Mouse (Mus musculus) limb, embryonic 13.5 days (tissue): ENCODE data around the gene Szt2. TPM values are rescaled to one million over a fixed set of nuclear protein-coding genes. Genes with fewer than 3 reads are reported as not detected.

Experiments
- ATAC-seq: fragments of 200-750 bp; cut with Nextera tagmentation; 2 replicates; pipeline ENCODE4 v1.8.0; 2017; ENCODE audit warnings: low read depth, moderate number of reproducible peaks, moderate TSS enrichment; ENCODE audit not compliant: low FRiP score
- H3K27ac ChIP-seq: fragments of 300-500 bp; sonication (generic); 2 replicates; pipeline ENCODE4 v1.5.1; 2015; ENCODE audit warnings: inconsistent platforms, mild to moderate bottlenecking, moderate library complexity
- H3K27me3 ChIP-seq: fragments of 300-500 bp; sonication (generic); 2 replicates; pipeline ENCODE4 v1.6.1; 2015; ENCODE audit warnings: mild to moderate bottlenecking, inconsistent platforms
- H3K36me3 ChIP-seq: fragments of 300-500 bp; sonication (generic); 2 replicates; pipeline ENCODE4 v1.6.1; 2015; ENCODE audit warnings: inconsistent platforms, mild to moderate bottlenecking, moderate library complexity
- H3K4me1 ChIP-seq: fragments of 300-500 bp; sonication (generic); 2 replicates; pipeline ENCODE4 v1.6.1; 2015; ENCODE audit warnings: inconsistent platforms
- H3K4me2 ChIP-seq: fragments of 300-500 bp; sonication (generic); replicated peaks from 2 replicates; pipeline ENCODE4 v1.6.1; 2015; ENCODE audit warnings: inconsistent platforms, mild to moderate bottlenecking, moderate library complexity
- H3K4me3 ChIP-seq: fragments of 300-500 bp; sonication (generic); 2 replicates; pipeline ENCODE4 v1.5.1; 2015; ENCODE audit warnings: moderate library complexity, mild to moderate bottlenecking, inconsistent platforms
- H3K9ac ChIP-seq: fragments of 300-500 bp; sonication (generic); 2 replicates; pipeline ENCODE4 v1.6.1; 2015; ENCODE audit warnings: mild to moderate bottlenecking, inconsistent platforms
- H3K9me3 ChIP-seq: fragments of 300-500 bp; sonication (generic); 2 replicates; pipeline ENCODE4 v1.6.1; 2016; ENCODE audit warnings: inconsistent platforms
- WGBS: fragments of 180-500 bp; shearing (Covaris S2); methylation state at CpG from one replicate; pipeline ENCODE4 v1.1.7; 2015; 5-methylcytosine and 5-hydroxymethylcytosine counted together
- polyA plus RNA-seq: library from polyadenylated mRNA; unstranded; fragments of >200 nt; fragmentation: Nextera tagmentation; extraction: Ambion mirVana; gene quantifications from 2 replicates; pipeline ENCODE4 v1.2.1, GENCODE M21; 2015

Gene Szt2
- polyA plus RNA-seq, 1 experiment from 2014 or later: 10.6 TPM

- Histone ChIP-seq H3K27ac (peak within 1 kb of the TSS; percentile 76), H3K4me3 (peak within 1 kb of the TSS; percentile 57), H3K36me3 (peaks cover 32% of the 10 kb centered on the region), H3K9ac (peak within 1 kb of the TSS; percentile 77), H3K4me2 (peak within 1 kb of the TSS; percentile 89), H3K4me1 (peaks cover 30% of the 10 kb centered on the region), H3K9me3 (no peaks in the 10 kb centered on the region), H3K27me3 (no peaks in the 10 kb centered on the region)
- peak; percentile 96 for ATAC-seq
- WGBS: under 1% methylated on average over 30 of the region's 31 CpGs
Measured at GRCm38 (mm10) chr4:118427768-118428451, 18.8 kb upstream of the Szt2 start, which contains the start of gene Elovl1. TSS of gene Elovl1 (plus strand) at chr4:118428093.

- peaks cover 30% of the 10 kb centered on the region for H3K36me3 ChIP-seq
- H3K4me1 ChIP-seq: peaks cover 30% of the 10 kb centered on the region
- H3K9me3 ChIP-seq: no peaks in the 10 kb centered on the region
- H3K27me3 ChIP-seq: no peaks in the 10 kb centered on the region
- WGBS: 2% methylated on average over 5 of the region's 5 CpGs
- peak overlapping the region; percentile 89 for H3K4me2 ChIP-seq
- peak overlapping the region; percentile 77 for H3K9ac ChIP-seq
- H3K4me3 ChIP-seq: peak overlapping the region; percentile 57
- ATAC-seq: peak; percentile 9; the same call in 1 of the 2 replicates
- peak overlapping the region; percentile 76 for H3K27ac ChIP-seq
Measured at GRCm38 (mm10) chr4:118427415-118427767, 18.3 kb upstream of the Szt2 start.

- H3K4me1 ChIP-seq: peaks cover 30% of the 10 kb centered on the region
- no peaks in the 10 kb centered on the region for H3K27me3 ChIP-seq
- peaks cover 24% of the 10 kb centered on the region for H3K36me3 ChIP-seq
- H3K4me3 ChIP-seq: no peak overlapping the region
- H3K27ac ChIP-seq: no peak overlapping the region
- no peak overlapping the region for H3K4me2 ChIP-seq
- H3K9ac ChIP-seq: no peak overlapping the region
- WGBS: 100% methylated on average over 1 of the region's 1 CpGs
- no peaks in the 10 kb centered on the region for H3K9me3 ChIP-seq
- ATAC-seq: no peak
Measured at GRCm38 (mm10) chr4:118425374-118425773, 16.3 kb upstream of the Szt2 start.

GRCm38 (mm10) chr4:118424541-118425160 lies 15.6 kb upstream of the Szt2 start:
- WGBS: 83% methylated on average over 4 of the region's 4 CpGs
- H3K27me3 ChIP-seq: no peaks in the 10 kb centered on the region
- no peaks in the 10 kb centered on the region for H3K9me3 ChIP-seq
- no peak overlapping the region for H3K27ac ChIP-seq
- peaks cover 23% of the 10 kb centered on the region for H3K4me1 ChIP-seq
- no peak overlapping the region for H3K4me2 ChIP-seq
- no peak overlapping the region for H3K4me3 ChIP-seq
- no peak for ATAC-seq
- peaks cover 27% of the 10 kb centered on the region for H3K36me3 ChIP-seq
- no peak overlapping the region for H3K9ac ChIP-seq

GRCm38 (mm10) chr4:118421384-118421783 lies 12.3 kb upstream of the Szt2 start:
- H3K9me3 ChIP-seq: no peaks in the 10 kb centered on the region
- no peak for ATAC-seq
- H3K4me3 ChIP-seq: no peak overlapping the region
- H3K4me2 ChIP-seq: no peak overlapping the region
- H3K9ac ChIP-seq: no peak overlapping the region
- H3K4me1 ChIP-seq: no peaks in the 10 kb centered on the region
- H3K27me3 ChIP-seq: no peaks in the 10 kb centered on the region
- H3K27ac ChIP-seq: no peak overlapping the region
- H3K36me3 ChIP-seq: peaks cover 53% of the 10 kb centered on the region
- 93% methylated on average over 3 of the region's 3 CpGs for WGBS

GRCm38 (mm10) chr4:118417112-118417797 lies 8.2 kb upstream of the Szt2 start:
- Histone ChIP-seq H3K9me3 (no peaks in the 10 kb centered on the region), H3K9ac (no peak overlapping the region), H3K4me1 (no peaks in the 10 kb centered on the region), H3K4me2 (no peak overlapping the region), H3K27me3 (no peaks in the 10 kb centered on the region), H3K36me3 (peaks cover 88% of the 10 kb centered on the region), H3K27ac (no peak overlapping the region), H3K4me3 (no peak overlapping the region)
- WGBS: 89% methylated on average over 13 of the region's 13 CpGs
- no peak for ATAC-seq

- Histone ChIP-seq H3K9me3 (no peaks in the 10 kb centered on the region), H3K4me3 (no peak overlapping the region), H3K27me3 (no peaks in the 10 kb centered on the region), H3K4me1 (no peaks in the 10 kb centered on the region), H3K4me2 (no peak overlapping the region), H3K27ac (no peak overlapping the region), H3K9ac (no peak overlapping the region), H3K36me3 (peaks cover 91% of the 10 kb centered on the region)
- no peak for ATAC-seq
- WGBS: 85% methylated on average over 5 of the region's 5 CpGs
Measured at GRCm38 (mm10) chr4:118416329-118416728, 7.3 kb upstream of the Szt2 start.

- Histone ChIP-seq H3K4me1 (no peaks in the 10 kb centered on the region; the same call in 1 of the 2 replicates), H3K9me3 (no peaks in the 10 kb centered on the region), H3K36me3 (peaks cover 90% of the 10 kb centered on the region), H3K4me2 (no peak overlapping the region), H3K27ac (no peak overlapping the region), H3K4me3 (no peak overlapping the region), H3K9ac (no peak overlapping the region), H3K27me3 (no peaks in the 10 kb centered on the region)
- ATAC-seq: no peak
- WGBS: 94% methylated on average over 2 of the region's 2 CpGs
Measured at GRCm38 (mm10) chr4:118415779-118416178, 6.7 kb upstream of the Szt2 start.

- Histone ChIP-seq H3K9me3 (no peaks in the 10 kb centered on the region), H3K36me3 (peaks cover 74% of the 10 kb centered on the region), H3K4me3 (no peak overlapping the region), H3K9ac (no peak overlapping the region), H3K27me3 (no peaks in the 10 kb centered on the region), H3K4me2 (no peak overlapping the region), H3K4me1 (peaks cover 9% of the 10 kb centered on the region), H3K27ac (no peak overlapping the region)
- 97% methylated on average over 5 of the region's 5 CpGs for WGBS
- no peak for ATAC-seq
Measured at GRCm38 (mm10) chr4:118413553-118413952, 4.5 kb upstream of the Szt2 start.

- Histone ChIP-seq H3K4me2 (no peak overlapping the region), H3K9ac (no peak overlapping the region), H3K27ac (no peak overlapping the region), H3K36me3 (peaks cover 51% of the 10 kb centered on the region), H3K9me3 (no peaks in the 10 kb centered on the region), H3K4me1 (peaks cover 16% of the 10 kb centered on the region), H3K27me3 (no peaks in the 10 kb centered on the region), H3K4me3 (no peak overlapping the region)
- 93% methylated on average over 5 of the region's 5 CpGs for WGBS
- no peak for ATAC-seq
Measured at GRCm38 (mm10) chr4:118410871-118411270, 1.8 kb upstream of the Szt2 start.

- H3K36me3 ChIP-seq: peaks cover 73% of the 10 kb centered on the region
- no peaks in the 10 kb centered on the region for H3K27me3 ChIP-seq
- H3K4me1 ChIP-seq: no peaks in the 10 kb centered on the region
- no peak for ATAC-seq
- no peak overlapping the region for H3K9ac ChIP-seq
- 95% methylated on average over 12 of the region's 12 CpGs for WGBS
- no peak overlapping the region for H3K27ac ChIP-seq
- no peaks in the 10 kb centered on the region for H3K9me3 ChIP-seq
- no peak overlapping the region for H3K4me2 ChIP-seq
- no peak overlapping the region for H3K4me3 ChIP-seq
Measured at GRCm38 (mm10) chr4:118402701-118403100, 6.4 kb downstream of the Szt2 start.

- H3K27ac ChIP-seq: no peak overlapping the region
- H3K36me3 ChIP-seq: peaks cover 81% of the 10 kb centered on the region
- H3K4me1 ChIP-seq: no peaks in the 10 kb centered on the region
- no peaks in the 10 kb centered on the region for H3K9me3 ChIP-seq
- WGBS: 94% methylated on average over 5 of the region's 5 CpGs
- no peak overlapping the region for H3K9ac ChIP-seq
- H3K4me3 ChIP-seq: no peak overlapping the region
- no peak for ATAC-seq
- H3K4me2 ChIP-seq: no peak overlapping the region
- H3K27me3 ChIP-seq: no peaks in the 10 kb centered on the region
Measured at GRCm38 (mm10) chr4:118401918-118402317, 7.2 kb downstream of the Szt2 start.
